Mouse (Mus musculus) liver, embryonic 14 days (tissue): ENCODE measurements around the gene Fmc1. TPM values are rescaled to one million over a fixed set of nuclear protein-coding genes. Genes with fewer than 3 reads are reported as not detected.

Source experiments
- polyA plus RNA-seq: library from polyadenylated mRNA; depleted of rRNA; stranded (reverse); fragments of >200 nt; gene quantifications from 2 replicates; pipeline ENCODE4 v1.2.3, GENCODE M21; 2012; rRNA removed

Gene Fmc1
- 48.3 and 55.2 TPM in 2 replicates for polyA plus RNA-seq

DNA sequence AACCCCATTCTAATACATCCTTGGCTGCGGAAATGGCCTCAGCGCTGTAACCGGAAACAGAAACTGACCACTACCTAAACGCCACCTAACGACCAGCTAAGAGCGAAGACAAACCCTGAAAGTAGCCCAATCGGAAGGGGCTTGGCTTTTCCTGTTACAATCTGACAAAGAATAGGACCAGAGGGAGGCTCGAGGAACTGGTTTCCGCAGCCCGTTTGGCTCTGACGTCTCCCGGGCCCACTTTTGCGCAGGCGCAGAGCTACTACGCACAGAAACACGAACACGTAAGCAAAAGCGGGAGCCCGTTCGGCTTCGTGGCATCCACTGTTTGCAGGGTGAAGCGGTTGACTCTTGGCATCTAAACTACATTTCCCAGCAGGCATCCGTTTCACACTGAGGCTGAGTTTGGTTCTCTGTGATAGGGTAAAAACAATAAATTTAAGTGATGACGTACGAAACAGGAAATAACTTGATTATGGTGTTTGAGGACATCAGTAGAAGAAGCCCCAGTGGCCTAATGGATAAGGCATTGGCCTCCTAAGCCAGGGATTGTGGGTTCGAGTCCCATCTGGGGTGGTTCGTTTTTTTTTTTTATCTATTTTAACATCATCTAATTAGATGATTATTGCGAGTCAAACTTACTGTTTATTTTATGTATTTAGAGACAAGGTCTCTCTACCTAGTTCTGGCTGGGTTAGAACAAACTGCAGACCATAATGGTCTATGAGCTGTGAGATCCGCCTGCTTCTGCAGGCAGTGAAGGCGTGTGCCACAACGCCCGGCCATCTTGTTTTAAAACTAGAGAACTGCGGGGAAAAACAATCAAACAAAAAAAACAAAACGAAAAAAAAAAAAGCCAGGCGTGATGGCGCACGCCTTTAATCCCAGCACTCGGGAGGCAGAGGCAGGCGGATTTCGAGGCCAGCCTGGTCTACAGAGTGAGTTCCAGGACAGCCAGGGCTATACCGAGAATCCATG lies at the start of gene Fmc1:
Gene Fmc1, plus strand, starts transcription at position 75 of the 978 bp plus-strand sequence.

GRCm38 (mm10) chr6:38551062-38551988 lies 18.0 kb downstream of the Fmc1 start, which contains the start of gene Luc7l2:
TSS of gene Luc7l2 (plus strand) at chr6:38551334.

Other genes with a start within 250 kb of the Fmc1 start
- gene Zc3hav1l, start 234.2 kb upstream of the Fmc1 start, polyA plus RNA-seq: 3.5 and 3.9 TPM in 2 replicates
- 23.2 and 27.3 TPM in 2 replicates for gene Zc3hav1, start 178.9 kb upstream of the Fmc1 start, polyA plus RNA-seq
- gene Ttc26, start 152.0 kb upstream of the Fmc1 start, polyA plus RNA-seq: 0.28 and 0.33 TPM in 2 replicates
- 4.9 and 5.7 TPM in 2 replicates for gene Ubn2, start 99.6 kb upstream of the Fmc1 start, polyA plus RNA-seq
- gene Luc7l2, start 17.8 kb downstream of the Fmc1 start, polyA plus RNA-seq: 63.2 and 68.2 TPM in 2 replicates
- 0.01 and 0.05 TPM in 2 replicates for gene Klrg2, start 103.7 kb downstream of the Fmc1 start, polyA plus RNA-seq
- gene Clec2l, start 129.6 kb downstream of the Fmc1 start, polyA plus RNA-seq: 0.14 and 0.19 TPM in 2 replicates